Mouse (Mus musculus) heart, embryonic 14.5 days (tissue): Measurements from ENCODE around the gene Hs2st1. TPM values are rescaled to one million over a fixed set of nuclear protein-coding genes. Genes with fewer than 3 reads are reported as not detected.

Source experiments
- ATAC-seq: fragments of 200-750 bp; cut with Nextera tagmentation; 2 replicates; pipeline ENCODE4 v1.8.0; 2017; ENCODE audit warnings: low read depth, moderate TSS enrichment; ENCODE audit not compliant: insufficient number of reproducible peaks, insufficient read depth, low FRiP score
- H3K27ac ChIP-seq, 2 experiments: fragments of 200-500 bp in 1 of 2; fragments of 300-500 bp in 1 of 2; sonication (generic) in 1 of 2; replicated peaks in 1 of 2; 2 replicates each; pipeline ENCODE4 v1.5.1; 2012 to 2014; ENCODE audit warnings: low read depth in 2 of 2, low read length in 2 of 2, control low read depth in 1 of 2, mild to moderate bottlenecking in 1 of 2, mixed read lengths in 1 of 2; ENCODE audit not compliant: control insufficient read depth in 1 of 2, insufficient read depth in 1 of 2
- H3K27me3 ChIP-seq: fragments of 300-500 bp; sonication (generic); 2 replicates; pipeline ENCODE4 v1.6.1; 2014; ENCODE audit warnings: mild to moderate bottlenecking, low read length, control low read depth; ENCODE audit not compliant: control insufficient read depth, insufficient read depth
- H3K36me3 ChIP-seq: fragments of 300-500 bp; sonication (generic); 2 replicates; pipeline ENCODE4 v1.6.1; 2014; ENCODE audit warnings: mild to moderate bottlenecking, control low read depth, low read length, mixed read lengths; ENCODE audit not compliant: control insufficient read depth, insufficient read depth
- H3K4me1 ChIP-seq, 2 experiments: fragments of 200-500 bp in 1 of 2; fragments of 300-500 bp in 1 of 2; sonication (generic) in 1 of 2; 2 replicates each; pipeline ENCODE4 v1.6.1; 2012 to 2014; ENCODE audit warnings: low read length in 2 of 2, control low read depth in 1 of 2, mixed read lengths in 1 of 2; ENCODE audit not compliant: control insufficient read depth in 2 of 2, insufficient read depth in 2 of 2
- H3K4me2 ChIP-seq: fragments of 300-500 bp; sonication (generic); 2 replicates; pipeline ENCODE4 v1.6.1; 2014; ENCODE audit warnings: mild to moderate bottlenecking, low read length
- H3K4me3 ChIP-seq, 2 experiments: fragments of 200-500 bp in 1 of 2; fragments of 300-500 bp in 1 of 2; sonication (generic) in 1 of 2; 2 replicates each; pipeline ENCODE4 v1.5.1; 2012 to 2014; ENCODE audit warnings: low read length in 2 of 2, mild to moderate bottlenecking in 2 of 2, control low read depth in 1 of 2, low read depth in 1 of 2, moderate library complexity in 1 of 2; ENCODE audit not compliant: control insufficient read depth in 1 of 2, insufficient read depth in 1 of 2
- H3K9ac ChIP-seq: fragments of 300-500 bp; sonication (generic); 2 replicates; pipeline ENCODE4 v1.6.1; 2014; ENCODE audit warnings: mild to moderate bottlenecking, low read length
- H3K9me3 ChIP-seq: fragments of 300-500 bp; sonication (generic); 2 replicates; pipeline ENCODE4 v1.6.1; 2016; ENCODE audit warnings: low read length, control low read depth; ENCODE audit not compliant: control insufficient read depth
- WGBS: fragments of 180-500 bp; shearing (Covaris S2); extraction: QIAGEN DNeasy Blood & Tissue Kit; methylation state at CpG from one replicate; pipeline ENCODE4 v1.1.7; 2014; 5-methylcytosine and 5-hydroxymethylcytosine counted together
- polyA plus RNA-seq: library from polyadenylated mRNA; unstranded; fragments of >200 nt; fragmentation: Nextera tagmentation; extraction: Ambion mirVana; gene quantifications from 2 replicates; pipeline ENCODE4 v1.2.1, GENCODE M21; 2014

Gene Hs2st1
- polyA plus RNA-seq, 1 experiment from 2014 or later: 8.6 TPM

GRCm38 (mm10) chr3:144412538-144413272, 157.3 kb downstream of the Hs2st1 start:
- peak; percentile 52; the same call in 1 of the 2 replicates for ATAC-seq
- H3K9ac ChIP-seq: no peak overlapping the region

DNA sequence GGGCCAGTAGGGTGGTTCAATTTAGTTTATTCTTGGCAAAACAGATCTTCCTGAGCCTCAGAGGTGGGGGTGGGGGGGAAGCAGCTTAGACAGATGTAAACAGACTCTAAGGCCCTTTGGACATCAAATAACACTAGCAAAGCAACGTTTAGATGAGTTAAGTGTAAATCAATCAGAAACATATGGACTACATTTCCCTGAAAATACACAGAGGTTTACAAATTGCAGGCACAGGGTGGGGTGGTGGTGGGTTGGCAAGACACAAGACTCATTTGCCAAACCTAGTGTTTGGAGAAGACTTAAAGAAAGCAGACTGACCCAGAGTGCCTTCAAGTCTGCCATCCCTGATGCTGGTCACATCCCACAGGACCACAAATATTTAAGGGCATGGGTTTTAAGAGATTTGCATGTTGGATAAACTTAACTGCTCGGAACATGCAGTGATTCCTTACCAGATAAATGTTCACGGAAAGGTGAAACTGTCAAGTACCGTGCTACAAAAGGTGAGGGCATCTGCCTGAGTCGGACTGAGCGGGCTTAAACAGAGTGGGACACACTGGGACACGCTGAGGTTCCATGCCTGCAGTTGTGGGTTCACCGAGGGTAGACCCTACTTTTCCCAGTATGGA, 158.2 kb downstream of the Hs2st1 start:
- no peaks in the 10 kb centered on the region for H3K9me3 ChIP-seq
- peaks cover 5 to 7% of the 10 kb centered on the region in 2 experiments; a peak in 3 of 4 replicates for H3K4me1 ChIP-seq
- no peak for ATAC-seq
- H3K36me3 ChIP-seq: no peaks in the 10 kb centered on the region
- WGBS: 28% methylated on average over 8 of the region's 8 CpGs
- no peak overlapping the region for H3K4me2 ChIP-seq
- no peak overlapping the region for H3K9ac ChIP-seq
- no peaks in the 10 kb centered on the region for H3K27me3 ChIP-seq
- no peak overlapping the region for H3K4me3 ChIP-seq
- H3K27ac ChIP-seq: no peak overlapping the region

More at GRCm38 (mm10) chr3:144412538-144413272, 157.3 kb downstream of the Hs2st1 start:
- Histone ChIP-seq H3K9me3 (no peaks in the 10 kb centered on the region), H3K4me1 (peaks cover 5 to 6% of the 10 kb centered on the region in 2 experiments; a peak in 3 of 4 replicates), H3K36me3 (no peaks in the 10 kb centered on the region), H3K27ac (no peak overlapping the region), H3K4me2 (peak overlapping the region; percentile 52), H3K27me3 (no peaks in the 10 kb centered on the region), H3K4me3 (0 out of 4 replicates have a peak overlapping the region, but pooled peaks of 1 of the 2 experiments have one; percentile 5)
- 4% methylated on average over 10 of the region's 10 CpGs for WGBS

- ATAC-seq: no peak
- no peaks in the 10 kb centered on the region for H3K36me3 ChIP-seq
- no peaks in the 10 kb centered on the region for H3K27me3 ChIP-seq
- 40% methylated on average over 5 of the region's 5 CpGs for WGBS
- peaks cover 5 to 7% of the 10 kb centered on the region in 2 experiments; a peak in 3 of 4 replicates for H3K4me1 ChIP-seq
- no peaks in the 10 kb centered on the region for H3K9me3 ChIP-seq
- H3K9ac ChIP-seq: no peak overlapping the region
- no peak overlapping the region for H3K4me3 ChIP-seq
- no peak overlapping the region for H3K4me2 ChIP-seq
- no peak overlapping the region for H3K27ac ChIP-seq
Observed at GRCm38 (mm10) chr3:144411051-144411542, 158.9 kb downstream of the Hs2st1 start.

- Histone ChIP-seq H3K4me2 (no peak overlapping the region), H3K9ac (no peak overlapping the region), H3K27ac (no peak overlapping the region), H3K4me1 (peaks cover 5 to 7% of the 10 kb centered on the region in 2 experiments; a peak in 3 of 4 replicates), H3K36me3 (no peaks in the 10 kb centered on the region), H3K4me3 (no peak overlapping the region), H3K27me3 (no peaks in the 10 kb centered on the region), H3K9me3 (no peaks in the 10 kb centered on the region)
- WGBS: 100% methylated on average over 1 of the region's 1 CpGs
- ATAC-seq: no peak
Observed at GRCm38 (mm10) chr3:144408953-144409352, 161.0 kb downstream of the Hs2st1 start.

DNA sequence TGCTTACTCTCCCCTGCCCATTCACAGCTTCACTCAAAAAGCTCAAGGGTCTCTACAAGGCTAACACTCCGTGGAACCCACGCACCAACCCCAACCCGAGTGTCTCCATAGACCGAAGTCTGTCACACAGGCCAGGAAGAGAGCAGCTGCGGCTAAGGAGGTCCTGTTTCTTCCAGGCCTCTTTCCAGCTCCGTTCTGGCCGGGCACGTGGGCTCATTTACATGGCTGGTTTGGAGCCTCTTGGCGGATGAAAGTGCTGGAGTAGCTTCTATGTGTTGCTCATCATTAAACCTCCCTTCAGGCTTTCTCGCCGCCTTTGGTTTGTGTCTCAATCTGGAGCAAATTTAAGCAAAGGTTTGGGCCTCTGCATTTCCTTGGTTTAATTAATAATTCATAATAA, 164.7 kb downstream of the Hs2st1 start:
- no peak overlapping the region for H3K4me3 ChIP-seq
- H3K9ac ChIP-seq: no peak overlapping the region
- H3K36me3 ChIP-seq: no peaks in the 10 kb centered on the region
- H3K27ac ChIP-seq: no peak overlapping the region
- no peaks in the 10 kb centered on the region for H3K9me3 ChIP-seq
- H3K27me3 ChIP-seq: no peaks in the 10 kb centered on the region
- H3K4me2 ChIP-seq: no peak overlapping the region
- WGBS: 78% methylated on average over 11 of the region's 11 CpGs
- H3K4me1 ChIP-seq: peaks cover 4 to 9% of the 10 kb centered on the region in 2 experiments
- no peak for ATAC-seq

- Histone ChIP-seq H3K36me3 (no peaks in the 10 kb centered on the region), H3K27me3 (no peaks in the 10 kb centered on the region), H3K27ac (peak overlapping the region; percentile 34 to 69), H3K4me3 (no peak overlapping the region), H3K9me3 (no peaks in the 10 kb centered on the region), H3K4me2 (no peak overlapping the region), H3K4me1 (peaks cover 11 to 19% of the 10 kb centered on the region in 2 experiments), H3K9ac (no peak overlapping the region)
- no peak for ATAC-seq
- WGBS: 64% methylated on average over 5 of the region's 5 CpGs
Observed at GRCm38 (mm10) chr3:144401292-144401691, 168.7 kb downstream of the Hs2st1 start.

DNA sequence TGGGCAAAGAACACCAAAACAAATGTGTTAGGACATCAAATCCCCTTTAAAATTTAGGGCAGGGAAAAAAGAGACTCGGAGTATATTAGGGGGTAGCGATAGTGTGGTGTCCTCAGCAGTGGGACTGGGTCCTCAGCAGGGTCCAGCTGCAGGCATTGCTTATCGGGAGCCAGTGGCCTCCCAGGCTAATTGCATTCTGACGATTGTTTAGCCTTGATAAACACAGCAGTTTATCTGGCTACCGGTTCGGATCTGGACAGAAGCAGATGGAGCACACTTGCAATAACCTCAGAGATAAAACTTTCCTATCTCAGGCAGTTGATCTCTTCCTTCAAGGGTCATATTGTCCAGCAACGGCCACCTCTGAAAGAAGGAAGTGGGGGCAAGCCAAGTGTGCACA, 169.1 kb downstream of the Hs2st1 start:
- Histone ChIP-seq H3K9me3 (no peaks in the 10 kb centered on the region), H3K4me2 (no peak overlapping the region), H3K36me3 (no peaks in the 10 kb centered on the region), H3K4me3 (no peak overlapping the region), H3K27ac (peak overlapping the region; percentile 34 to 69), H3K4me1 (peaks cover 11 to 19% of the 10 kb centered on the region in 2 experiments), H3K9ac (no peak overlapping the region), H3K27me3 (no peaks in the 10 kb centered on the region)
- WGBS: 20% methylated on average over 7 of the region's 7 CpGs
- 0 out of 2 replicates have a peak, but pooled peaks have one; percentile 38 for ATAC-seq
